Mouse (Mus musculus) heart, embryonic 13.5 days (tissue): ENCODE data around the gene Me3. TPM values are rescaled to one million over a fixed set of nuclear protein-coding genes. Genes with fewer than 3 reads are reported as not detected.

Experiments
- ATAC-seq: fragments of 200-750 bp; cut with Nextera tagmentation; 2 replicates; pipeline ENCODE4 v1.8.0; 2017; ENCODE audit warnings: moderate TSS enrichment; ENCODE audit not compliant: insufficient number of reproducible peaks, low FRiP score, low TSS enrichment; ENCODE audit errors: extremely low read depth
- H3K27ac ChIP-seq: fragments of 300-500 bp; sonication (generic); replicated peaks from 2 replicates; pipeline ENCODE4 v1.5.1; 2015; ENCODE audit warnings: moderate library complexity, mild to moderate bottlenecking, inconsistent platforms
- H3K27me3 ChIP-seq: fragments of 300-500 bp; sonication (generic); replicated peaks from 2 replicates; pipeline ENCODE4 v1.6.1; 2015; ENCODE audit warnings: mild to moderate bottlenecking, inconsistent platforms
- H3K36me3 ChIP-seq: fragments of 300-500 bp; sonication (generic); 2 replicates; pipeline ENCODE4 v1.6.1; 2015; ENCODE audit warnings: mild to moderate bottlenecking, inconsistent platforms
- H3K4me1 ChIP-seq: fragments of 300-500 bp; sonication (generic); 2 replicates; pipeline ENCODE4 v1.6.1; 2015; ENCODE audit warnings: inconsistent platforms
- H3K4me2 ChIP-seq: fragments of 300-500 bp; sonication (generic); 2 replicates; pipeline ENCODE4 v1.6.1; 2015; ENCODE audit warnings: inconsistent platforms, mild to moderate bottlenecking, moderate library complexity
- H3K4me3 ChIP-seq: fragments of 300-500 bp; sonication (generic); 2 replicates; pipeline ENCODE4 v1.5.1; 2015; ENCODE audit warnings: moderate library complexity, mild to moderate bottlenecking, inconsistent platforms
- H3K9ac ChIP-seq: fragments of 300-500 bp; sonication (generic); 2 replicates; pipeline ENCODE4 v1.6.1; 2015; ENCODE audit warnings: inconsistent platforms, mild to moderate bottlenecking, moderate library complexity
- H3K9me3 ChIP-seq: fragments of 300-500 bp; sonication (generic); 2 replicates; pipeline ENCODE4 v1.6.1; 2016; ENCODE audit warnings: inconsistent platforms
- WGBS: fragments of 180-500 bp; shearing (Covaris S2); methylation state at CpG from one replicate; pipeline ENCODE4 v1.1.7; 2015; ENCODE audit warnings: mixed read lengths; 5-methylcytosine and 5-hydroxymethylcytosine counted together
- polyA plus RNA-seq: library from polyadenylated mRNA; unstranded; fragments of >200 nt; fragmentation: Nextera tagmentation; extraction: Ambion mirVana; gene quantifications from 2 replicates; pipeline ENCODE4 v1.2.1, GENCODE M21; 2015

The Me3 gene
- 3.6 and 4.9 TPM in 2 replicates for polyA plus RNA-seq

- Histone ChIP-seq H3K36me3 (no peaks in the 10 kb centered on the region), H3K27me3 (0 out of 2 replicates have a peak, but pooled peaks cover 4% of the 10 kb centered on the region), H3K9me3 (no peaks in the 10 kb centered on the region), H3K4me1 (peaks cover 25% of the 10 kb centered on the region), H3K4me3 (peak within 1 kb of the TSS; percentile 81), H3K4me2 (peak within 1 kb of the TSS; percentile 98), H3K27ac (0 out of 2 replicates have a peak within 1 kb of the TSS, but pooled peaks have one; percentile 5), H3K9ac (peak within 1 kb of the TSS; percentile 88)
- peak; percentile 51; the same call in 1 of the 2 replicates for ATAC-seq
- WGBS = 6% methylated on average over 49 of the region's 49 CpGs
These were observed at the start of gene Me3 for GRCm38 (mm10) chr7:89632342-89633251. Me3 (plus strand) TSS chr7:89632392.

- H3K4me1 ChIP-seq = peaks cover 8% of the 10 kb centered on the region
- no peak overlapping the region; the same call in 1 of the 2 replicates for H3K27ac ChIP-seq
- H3K9me3 ChIP-seq = no peaks in the 10 kb centered on the region
- WGBS = 33% methylated on average over 5 of the region's 5 CpGs
- ATAC-seq = no peak
- H3K4me3 ChIP-seq = no peak overlapping the region
- H3K27me3 ChIP-seq = no peaks in the 10 kb centered on the region
- no peak overlapping the region for H3K9ac ChIP-seq
- no peak overlapping the region for H3K4me2 ChIP-seq
- no peaks in the 10 kb centered on the region for H3K36me3 ChIP-seq
These were observed 42.2 kb upstream of the Me3 start for GRCm38 (mm10) chr7:89590039-89590438.

- WGBS = 68% methylated on average over 3 of the region's 3 CpGs
- Histone ChIP-seq H3K9ac (no peak overlapping the region), H3K4me3 (no peak overlapping the region), H3K36me3 (no peaks in the 10 kb centered on the region), H3K27ac (no peak overlapping the region), H3K27me3 (no peaks in the 10 kb centered on the region), H3K4me2 (no peak overlapping the region), H3K9me3 (no peaks in the 10 kb centered on the region), H3K4me1 (peaks cover 8% of the 10 kb centered on the region)
- ATAC-seq = no peak
These were observed 41.5 kb upstream of the Me3 start for GRCm38 (mm10) chr7:89590542-89591251.

- H3K4me1 ChIP-seq = peaks cover 9% of the 10 kb centered on the region
- no peaks in the 10 kb centered on the region for H3K27me3 ChIP-seq
- H3K27ac ChIP-seq = no peak overlapping the region
- no peaks in the 10 kb centered on the region for H3K36me3 ChIP-seq
- no peaks in the 10 kb centered on the region for H3K9me3 ChIP-seq
- 63% methylated on average over 2 of the region's 2 CpGs for WGBS
- no peak for ATAC-seq
- no peak overlapping the region for H3K4me2 ChIP-seq
- no peak overlapping the region for H3K9ac ChIP-seq
- H3K4me3 ChIP-seq = no peak overlapping the region
These were observed 36.4 kb upstream of the Me3 start for GRCm38 (mm10) chr7:89595813-89596212.

- Histone ChIP-seq H3K27ac (no peak overlapping the region), H3K4me2 (no peak overlapping the region), H3K4me1 (no peaks in the 10 kb centered on the region), H3K9ac (no peak overlapping the region), H3K4me3 (no peak overlapping the region), H3K9me3 (no peaks in the 10 kb centered on the region), H3K36me3 (no peaks in the 10 kb centered on the region), H3K27me3 (no peaks in the 10 kb centered on the region)
- WGBS = 77% methylated on average over 8 of the region's 8 CpGs
- ATAC-seq = no peak
These were observed 26.3 kb upstream of the Me3 start for GRCm38 (mm10) chr7:89605589-89606536.

GRCm38 (mm10) chr7:89607329-89607728, 24.9 kb upstream of the Me3 start:
- WGBS = 91% methylated on average over 6 of the region's 6 CpGs

GRCm38 (mm10) chr7:89611236-89611635, 21.0 kb upstream of the Me3 start:
- Histone ChIP-seq H3K27me3 (no peaks in the 10 kb centered on the region), H3K27ac (no peak overlapping the region), H3K9me3 (no peaks in the 10 kb centered on the region), H3K36me3 (no peaks in the 10 kb centered on the region), H3K9ac (no peak overlapping the region), H3K4me3 (no peak overlapping the region), H3K4me2 (no peak overlapping the region), H3K4me1 (no peaks in the 10 kb centered on the region)
- no peak for ATAC-seq
- 80% methylated on average over 7 of the region's 7 CpGs for WGBS

More at GRCm38 (mm10) chr7:89607329-89607728, 24.9 kb upstream of the Me3 start:
- Histone ChIP-seq H3K27ac (no peak overlapping the region), H3K4me2 (no peak overlapping the region), H3K4me3 (no peak overlapping the region), H3K9ac (no peak overlapping the region), H3K27me3 (no peaks in the 10 kb centered on the region), H3K4me1 (no peaks in the 10 kb centered on the region), H3K36me3 (no peaks in the 10 kb centered on the region), H3K9me3 (no peaks in the 10 kb centered on the region)
- ATAC-seq = no peak

- 80% methylated on average over 6 of the region's 6 CpGs for WGBS
- no peak overlapping the region for H3K27ac ChIP-seq
- no peak overlapping the region for H3K4me3 ChIP-seq
- H3K9me3 ChIP-seq = peaks cover 4% of the 10 kb centered on the region; the same call in 1 of the 2 replicates
- no peak overlapping the region for H3K4me2 ChIP-seq
- no peaks in the 10 kb centered on the region for H3K4me1 ChIP-seq
- H3K9ac ChIP-seq = no peak overlapping the region
- no peaks in the 10 kb centered on the region for H3K36me3 ChIP-seq
- no peak for ATAC-seq
- H3K27me3 ChIP-seq = no peaks in the 10 kb centered on the region
These were observed 16.0 kb upstream of the Me3 start for GRCm38 (mm10) chr7:89616235-89616634.

- Histone ChIP-seq H3K36me3 (no peaks in the 10 kb centered on the region), H3K27me3 (no peaks in the 10 kb centered on the region), H3K9me3 (no peaks in the 10 kb centered on the region), H3K9ac (no peak overlapping the region), H3K4me3 (no peak overlapping the region), H3K27ac (no peak overlapping the region), H3K4me2 (no peak overlapping the region), H3K4me1 (peaks cover 5% of the 10 kb centered on the region)
- 80% methylated on average over 4 of the region's 4 CpGs for WGBS
- no peak for ATAC-seq
These were observed 8.9 kb upstream of the Me3 start for GRCm38 (mm10) chr7:89623331-89623730.

GRCm38 (mm10) chr7:89627393-89627792, 4.8 kb upstream of the Me3 start:
- Histone ChIP-seq H3K9me3 (no peaks in the 10 kb centered on the region), H3K9ac (no peak overlapping the region), H3K36me3 (no peaks in the 10 kb centered on the region), H3K27me3 (0 out of 2 replicates have a peak, but pooled peaks cover 4% of the 10 kb centered on the region), H3K4me2 (no peak overlapping the region), H3K27ac (no peak overlapping the region), H3K4me3 (no peak overlapping the region), H3K4me1 (peaks cover 17% of the 10 kb centered on the region)
- no peak for ATAC-seq
